Mouse (Mus musculus) yolk sac, embryonic 10.5 days (tissue): Measurements from ENCODE around the gene Tesk2.

Experiments used
- DNase-seq: peaks from one replicate; pipeline ENCODE4 v3.0.0-alpha.2; 2017; ENCODE audit warnings: low spot score

Tesk2 gene

DNA sequence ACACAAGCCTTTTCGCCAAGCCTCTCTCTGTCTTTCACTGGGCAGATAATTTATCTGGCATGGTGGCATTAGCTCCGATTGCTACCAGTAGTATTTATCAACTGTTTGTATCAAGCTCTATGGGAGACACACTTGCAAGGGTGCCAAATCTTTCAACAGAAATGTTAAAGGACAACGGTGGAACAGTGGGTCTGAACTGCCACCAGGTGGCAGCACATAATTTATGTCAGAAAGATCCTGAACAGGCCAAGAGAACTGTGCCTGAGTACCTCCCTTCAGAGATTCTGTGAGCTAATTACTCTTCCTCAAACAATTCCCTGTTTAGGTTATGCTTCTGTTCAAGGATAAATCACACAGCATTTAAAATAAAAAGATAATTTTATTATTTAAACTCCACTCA lies 1.4 kb upstream of the Tesk2 start:
- DNase-seq: peak; percentile 31

DNA sequence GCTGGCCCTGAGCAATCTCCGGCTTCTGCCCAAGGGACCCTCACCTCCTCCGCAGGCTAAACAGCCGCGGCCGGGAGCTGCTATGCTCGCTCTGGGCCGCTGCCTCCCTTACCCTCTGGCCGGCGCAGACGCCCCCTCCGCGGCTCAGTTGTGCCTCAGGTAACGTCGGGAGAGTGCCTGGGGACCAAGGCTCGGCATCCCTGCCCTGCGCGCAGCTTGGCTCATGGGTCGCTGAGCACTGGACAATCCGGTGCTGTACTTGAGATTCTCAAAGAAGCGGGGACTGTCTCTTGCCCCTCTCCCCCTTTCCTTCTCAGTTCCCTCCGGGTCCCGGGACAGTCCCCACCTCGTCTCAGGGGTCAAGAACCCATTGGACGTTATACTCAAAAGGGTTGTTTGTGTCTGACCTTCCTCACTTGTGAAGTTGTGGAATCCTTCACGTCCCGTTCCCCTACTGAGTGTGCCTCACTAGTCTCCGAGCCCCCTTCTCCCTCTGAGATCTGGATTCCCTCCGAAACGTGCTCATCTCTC lies 415 bp downstream of the Tesk2 start:
- no peak for DNase-seq

DNA sequence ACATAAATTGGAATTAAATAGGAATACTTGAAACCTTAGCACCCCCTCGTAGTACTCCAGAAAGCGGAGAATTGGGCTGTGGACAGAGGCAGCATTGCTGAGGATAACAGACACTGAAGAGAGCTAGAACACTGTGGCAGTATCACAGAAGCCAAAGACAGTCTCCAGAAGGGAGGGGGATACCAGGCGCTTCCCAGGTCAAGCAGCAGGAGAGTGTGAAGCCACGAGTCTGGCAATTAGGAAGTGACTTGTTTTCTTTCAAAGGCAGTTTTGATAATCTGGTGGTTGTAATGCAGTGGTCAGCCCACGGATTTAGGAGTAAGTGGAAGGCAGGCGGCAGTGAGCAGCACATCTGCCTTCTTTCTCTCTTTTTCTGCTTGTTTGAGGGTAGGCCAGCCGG lies 1.5 kb downstream of the Tesk2 start:
- no peak for DNase-seq

DNA sequence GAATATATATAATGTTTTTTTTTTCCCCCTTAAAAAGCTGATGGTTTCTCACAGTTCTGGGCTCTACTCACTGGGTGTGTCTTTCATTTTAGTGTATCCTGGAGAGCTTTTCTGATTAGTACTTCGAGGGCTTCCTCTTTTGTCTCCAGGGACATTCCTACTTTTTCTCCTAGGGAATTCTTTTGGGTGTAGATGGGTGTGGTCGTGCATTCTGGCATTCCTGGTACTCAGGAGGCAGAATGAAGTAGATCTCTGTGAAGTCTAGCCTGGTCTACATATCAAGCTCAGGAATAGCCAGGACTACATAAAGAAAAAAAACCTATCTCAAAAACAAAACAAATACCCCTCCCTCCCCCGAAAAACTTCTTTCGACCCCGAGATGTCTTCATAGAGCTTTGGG lies 4.7 kb downstream of the Tesk2 start:
- DNase-seq: no peak

DNA sequence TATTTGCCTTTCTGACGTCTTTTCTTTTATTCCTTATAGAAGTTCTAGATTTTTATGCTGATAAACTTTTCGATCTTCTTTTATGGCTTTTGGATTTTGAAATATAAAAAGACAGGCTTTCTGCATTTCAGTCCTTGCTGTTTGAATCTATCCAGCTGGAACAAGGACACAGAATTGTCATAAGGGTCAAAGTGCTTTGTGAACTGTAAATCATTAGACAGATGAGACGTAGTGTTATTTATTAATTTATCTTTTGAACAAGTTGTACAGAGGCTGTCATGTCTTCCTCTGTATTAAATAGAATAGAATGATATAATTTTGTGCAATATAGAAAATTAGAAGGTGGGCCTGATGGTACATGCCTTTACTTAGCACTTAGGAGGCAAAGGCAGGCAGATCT lies 6.7 kb downstream of the Tesk2 start:
- no peak for DNase-seq

DNA sequence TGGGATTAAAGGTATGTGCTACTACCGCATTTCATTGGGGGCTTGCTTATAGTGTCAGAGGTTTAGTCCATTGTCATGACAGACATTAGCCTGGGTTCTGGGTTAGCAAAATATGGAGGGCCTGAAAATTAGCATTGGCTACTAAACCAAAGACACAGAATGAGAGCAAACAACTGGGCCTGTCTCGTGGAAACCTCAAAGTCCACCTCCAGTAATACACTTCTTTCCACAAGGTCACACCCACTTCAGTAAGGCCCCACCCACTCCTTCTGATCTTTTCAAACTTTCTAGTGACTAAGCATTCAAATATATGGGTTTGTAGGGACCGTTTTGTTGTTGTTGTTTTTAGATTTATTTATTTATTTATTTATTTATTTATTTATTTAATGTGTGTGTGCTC lies 8.8 kb downstream of the Tesk2 start:
- no peak for DNase-seq

DNA sequence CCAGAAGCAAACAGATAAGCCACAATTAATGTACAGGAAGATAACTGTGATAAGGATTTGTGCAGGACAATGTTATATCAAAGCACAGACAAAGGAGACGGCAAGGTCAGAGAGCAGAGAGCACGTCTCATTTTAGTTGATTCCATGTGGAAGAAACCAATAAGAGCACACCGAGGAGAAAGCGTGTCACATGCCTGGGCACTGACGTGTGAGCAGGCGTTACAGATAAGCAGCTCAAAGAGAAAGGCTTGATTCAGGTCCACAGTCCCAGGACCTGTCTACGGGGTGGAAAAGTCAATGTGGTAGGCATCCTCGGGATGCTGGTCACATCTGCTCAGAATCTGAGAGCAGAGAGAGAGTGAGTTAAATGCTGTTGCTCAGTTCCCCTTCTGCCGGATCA lies 10.3 kb downstream of the Tesk2 start:
- peak; percentile 37 for DNase-seq

DNA sequence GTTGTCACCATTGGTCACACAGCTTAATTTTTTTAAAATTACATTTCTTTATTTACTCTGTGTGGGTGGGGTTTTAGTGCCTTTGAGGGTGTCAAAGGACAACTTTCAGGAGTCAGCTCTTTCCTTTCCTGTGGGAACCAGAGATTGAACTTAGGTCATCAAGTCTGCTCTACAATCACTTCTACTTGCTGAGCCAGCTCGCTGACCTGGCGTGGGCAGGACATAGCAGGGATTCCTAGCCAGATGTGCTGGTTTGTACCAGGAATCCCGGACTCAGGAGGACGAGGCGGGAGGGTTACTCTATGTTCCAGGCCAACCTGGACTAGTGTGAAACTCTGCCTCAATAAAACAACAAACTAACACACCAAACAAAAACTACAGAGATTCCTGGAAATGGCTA lies 11.6 kb downstream of the Tesk2 start:
- DNase-seq: peak; percentile 67

DNA sequence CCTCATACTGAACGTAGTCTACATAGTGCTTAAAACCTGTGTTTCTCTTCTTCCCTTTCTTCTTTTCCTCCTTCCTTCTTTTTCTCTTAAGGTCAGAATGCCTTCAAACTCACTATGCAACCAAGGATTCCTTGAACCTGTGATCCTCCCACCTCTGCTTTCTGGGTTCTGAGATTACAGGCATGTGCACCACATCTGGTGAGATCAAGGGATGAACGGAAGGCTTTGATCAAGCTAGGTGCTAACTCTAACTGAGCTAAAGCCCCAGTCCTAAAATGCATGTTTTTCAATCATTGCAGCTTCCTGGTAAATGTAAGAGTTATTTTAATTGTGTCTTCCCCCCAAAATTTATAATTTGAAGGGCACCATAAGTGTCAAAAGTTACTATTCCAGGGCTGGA lies 14.2 kb downstream of the Tesk2 start:
- no peak for DNase-seq

DNA sequence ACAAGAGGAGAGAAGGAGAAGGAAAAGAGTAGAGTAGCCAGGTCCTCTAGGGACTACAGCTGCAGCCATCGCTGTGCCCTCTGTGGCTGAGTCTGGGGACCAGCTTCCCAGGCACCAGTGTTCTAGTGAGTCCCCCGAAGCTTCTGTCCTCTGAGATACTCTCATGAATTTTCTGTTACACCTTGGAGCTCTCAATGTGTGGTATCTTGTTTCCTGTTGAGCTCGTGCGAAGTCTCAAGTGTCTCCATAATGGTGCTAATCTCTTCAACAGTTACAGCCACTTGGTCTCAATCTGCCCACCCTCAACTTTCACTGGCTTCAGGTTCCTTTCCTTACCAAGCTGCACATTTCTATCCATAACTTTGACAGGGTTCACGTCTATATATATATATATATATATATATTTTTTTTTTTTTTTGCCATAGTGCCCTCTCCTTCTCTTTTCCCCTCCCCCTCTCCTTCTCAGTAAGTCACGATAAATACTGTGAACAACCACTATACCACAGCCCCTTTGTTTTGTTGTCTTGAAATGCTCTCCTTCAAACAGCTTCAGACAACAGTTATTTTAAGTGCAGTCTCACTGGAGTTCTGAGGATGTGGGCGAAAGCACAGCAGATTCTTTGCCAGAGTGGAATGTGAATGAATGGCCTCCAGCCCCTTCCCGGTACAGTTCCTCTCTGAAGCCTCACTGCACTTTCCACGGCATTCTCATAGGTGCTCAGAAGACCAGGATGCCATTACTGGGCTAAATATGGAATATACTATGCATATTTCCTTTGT lies 18.4 kb downstream of the Tesk2 start:
- no peak for DNase-seq

DNA sequence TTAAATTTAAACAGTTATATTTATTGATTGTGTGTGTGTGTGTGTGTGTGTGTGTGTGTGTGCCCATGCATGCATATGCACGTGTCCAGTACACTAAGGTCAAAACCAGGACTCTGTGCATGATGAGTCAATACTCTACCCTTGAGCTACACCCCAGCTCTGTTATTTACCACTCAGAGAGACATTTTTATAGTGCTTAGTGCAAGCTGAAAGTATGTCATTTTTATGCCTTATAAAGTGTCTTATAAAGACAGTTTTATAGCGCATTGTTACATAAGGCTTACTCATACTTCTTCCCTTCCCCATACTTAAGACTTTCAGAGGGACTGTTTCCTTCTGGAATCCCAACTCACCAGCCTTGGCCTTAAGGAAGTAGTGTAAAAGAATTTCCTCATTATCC lies 29.0 kb downstream of the Tesk2 start:
- no peak for DNase-seq

DNA sequence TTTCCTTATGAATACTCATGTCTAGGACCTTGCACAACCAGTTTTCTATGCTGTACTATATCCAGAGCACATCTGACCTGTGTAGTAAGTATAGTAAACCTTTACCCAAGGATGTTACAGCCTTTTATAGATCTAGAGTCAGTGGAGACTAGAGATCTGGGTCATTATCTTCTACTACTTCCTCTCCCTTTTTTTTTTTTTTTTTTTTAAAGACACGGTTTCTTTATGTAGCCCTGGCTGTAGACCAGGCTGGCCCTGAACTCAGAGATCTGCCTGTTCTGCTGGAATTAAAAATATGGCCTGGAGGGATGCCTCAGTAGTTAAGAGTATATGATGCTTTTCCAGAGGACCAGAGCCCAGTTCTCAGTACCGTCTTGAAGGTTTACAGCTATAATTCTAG lies 41.2 kb downstream of the Tesk2 start:
- DNase-seq: no peak

DNA sequence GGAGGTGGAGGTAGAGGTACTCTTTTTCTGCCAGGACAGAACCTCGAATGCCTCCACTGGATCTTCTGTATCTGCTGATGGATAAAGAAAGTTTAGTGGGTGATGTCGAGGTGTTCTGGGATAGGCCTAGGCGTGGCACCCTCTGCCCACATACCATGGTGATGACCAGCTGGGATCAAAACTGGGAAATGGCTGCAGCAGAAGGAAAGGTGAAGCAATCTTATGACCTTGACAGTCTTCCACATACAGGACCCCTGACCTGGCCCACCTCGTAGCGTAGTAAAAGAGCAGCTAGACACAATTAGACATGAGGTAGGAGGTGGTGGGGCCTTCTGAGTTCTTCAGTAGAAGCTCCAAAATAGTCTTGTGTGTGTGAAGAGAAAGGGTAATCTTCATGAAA lies 43.3 kb downstream of the Tesk2 start:
- no peak for DNase-seq

DNA sequence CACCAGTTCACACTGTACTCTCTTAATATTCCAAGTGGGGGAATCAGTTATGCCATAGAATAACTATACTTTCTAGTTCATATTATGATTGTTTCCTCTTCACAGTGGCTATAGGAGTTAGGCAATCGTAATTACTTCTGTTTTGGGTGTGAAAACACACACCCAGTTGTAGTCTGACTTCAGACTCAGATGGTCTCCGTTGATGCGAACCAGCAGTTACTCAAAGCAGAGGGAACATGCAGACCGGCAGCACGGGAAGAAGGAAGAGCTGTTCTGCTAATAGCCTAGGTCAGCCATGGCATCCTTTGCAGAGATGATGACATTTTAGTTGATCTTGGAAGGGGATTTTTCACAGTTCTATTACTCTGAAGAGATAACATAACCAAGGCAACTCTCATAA lies 47.8 kb downstream of the Tesk2 start:
- DNase-seq: no peak

DNA sequence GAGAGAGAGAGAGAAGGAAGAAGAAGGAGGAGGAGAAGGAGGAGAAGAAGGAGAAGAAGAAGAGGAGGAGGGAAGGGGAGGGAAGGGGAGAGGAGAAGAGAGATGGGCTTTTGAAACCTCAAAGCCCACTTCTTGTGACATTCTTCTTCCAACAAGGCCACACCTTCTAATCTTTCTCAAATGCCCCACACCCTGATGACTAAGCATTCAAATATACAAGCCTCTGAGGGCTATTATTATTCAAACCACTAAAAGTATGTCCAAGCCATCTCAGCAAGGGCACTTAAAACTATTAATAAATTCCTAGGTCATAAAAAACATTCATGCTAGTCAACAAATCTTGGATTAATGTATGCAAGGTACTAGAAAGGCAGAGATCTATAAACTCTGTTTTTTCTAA lies 48.3 kb downstream of the Tesk2 start:
- DNase-seq: no peak

DNA sequence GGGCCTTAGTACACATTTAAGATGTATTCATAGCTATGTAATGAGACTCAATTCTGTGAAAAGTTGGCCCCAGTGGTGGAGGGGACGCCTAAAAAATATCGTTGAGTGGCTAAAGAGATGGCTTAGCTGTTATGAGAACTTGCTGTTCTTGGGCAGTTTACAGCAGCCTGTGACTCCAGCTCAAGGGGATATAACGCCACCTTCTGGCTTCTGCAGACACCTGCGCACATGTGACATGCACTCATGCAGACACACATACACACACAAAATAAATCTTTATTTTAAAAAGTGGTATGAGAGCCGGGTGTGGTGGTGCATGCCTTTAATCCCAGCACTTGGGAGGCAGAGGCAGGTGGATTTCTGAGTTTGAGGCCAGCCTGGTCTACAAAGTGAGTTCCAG lies 55.6 kb downstream of the Tesk2 start:
- no peak for DNase-seq

DNA sequence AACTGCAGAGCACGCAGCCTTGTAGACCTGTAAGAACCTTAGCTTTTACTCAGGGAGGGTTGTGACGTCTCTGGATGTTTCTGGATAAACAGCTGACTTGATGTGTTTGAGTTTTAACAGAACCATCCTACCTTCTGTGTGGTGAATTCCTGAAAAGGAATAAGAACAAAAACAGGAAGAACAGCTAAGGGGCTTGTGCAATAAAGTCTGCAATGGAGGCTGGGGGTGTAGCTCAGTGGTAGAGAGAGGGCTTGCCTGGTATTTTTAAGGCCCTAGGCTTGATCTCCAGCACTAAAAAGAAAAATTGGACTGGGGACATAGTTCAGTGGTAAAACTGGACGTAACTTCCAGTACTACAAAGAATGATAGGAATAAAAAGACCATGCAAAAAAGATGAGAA lies 56.3 kb downstream of the Tesk2 start:
- DNase-seq: no peak

DNA sequence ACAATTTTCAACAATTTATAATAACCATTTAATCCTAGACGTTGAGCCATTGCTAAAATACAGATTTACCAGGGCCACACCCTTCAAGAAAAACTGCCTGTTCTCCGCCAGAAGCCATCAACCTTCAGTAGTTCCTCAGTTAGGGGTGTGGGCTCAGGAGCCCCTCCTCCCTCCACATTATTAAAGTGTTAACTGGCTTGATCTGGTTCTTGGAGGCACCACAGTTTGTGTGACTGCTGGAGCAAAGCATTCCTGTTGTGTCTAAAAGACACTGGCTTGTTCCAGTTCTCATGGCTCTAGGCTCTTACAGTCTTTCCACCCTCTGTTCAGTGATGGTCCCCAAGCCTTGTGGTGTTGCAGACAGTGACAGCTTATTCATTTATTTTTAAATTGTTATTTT lies 59.8 kb downstream of the Tesk2 start:
- DNase-seq: no peak

DNA sequence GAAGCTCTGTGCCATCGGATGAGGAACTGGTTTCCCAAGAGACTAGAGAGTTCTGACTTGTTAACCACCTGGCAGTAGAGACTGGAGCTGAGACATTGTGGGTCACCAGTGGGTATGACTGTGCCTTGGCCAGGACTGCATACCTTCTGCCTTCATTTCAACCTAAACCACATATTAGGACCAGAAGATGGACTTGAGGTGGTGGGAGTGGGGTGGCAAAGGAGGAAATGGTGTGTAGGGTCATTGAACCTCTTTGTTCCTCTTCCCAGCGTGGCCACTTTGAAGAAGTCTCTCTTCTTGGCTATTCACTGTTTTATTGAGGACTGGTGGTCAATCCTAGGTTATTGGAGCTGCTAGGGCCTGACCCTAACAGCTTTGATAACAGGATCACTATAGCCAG lies 60.6 kb downstream of the Tesk2 start:
- no peak for DNase-seq

DNA sequence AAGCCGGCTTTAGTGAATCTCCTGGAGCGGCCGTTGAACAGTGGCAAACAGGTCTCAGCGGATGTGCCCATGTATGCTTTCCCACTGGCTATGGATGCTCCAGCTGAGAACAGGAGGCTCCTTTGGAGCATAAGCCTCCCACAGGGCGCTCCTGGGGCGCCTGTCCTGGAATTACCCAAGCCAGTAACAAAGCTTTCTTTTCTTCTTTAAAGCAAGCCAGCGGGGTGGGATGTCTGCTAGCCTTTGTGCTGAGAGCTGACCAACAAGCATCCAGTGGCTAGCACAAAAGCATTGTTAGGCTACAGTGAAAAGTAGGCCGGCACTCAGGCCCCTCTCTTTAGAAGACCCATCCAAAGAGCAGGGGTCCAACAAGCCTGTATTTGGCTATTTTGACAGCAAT lies 61.4 kb downstream of the Tesk2 start:
- no peak for DNase-seq

DNA sequence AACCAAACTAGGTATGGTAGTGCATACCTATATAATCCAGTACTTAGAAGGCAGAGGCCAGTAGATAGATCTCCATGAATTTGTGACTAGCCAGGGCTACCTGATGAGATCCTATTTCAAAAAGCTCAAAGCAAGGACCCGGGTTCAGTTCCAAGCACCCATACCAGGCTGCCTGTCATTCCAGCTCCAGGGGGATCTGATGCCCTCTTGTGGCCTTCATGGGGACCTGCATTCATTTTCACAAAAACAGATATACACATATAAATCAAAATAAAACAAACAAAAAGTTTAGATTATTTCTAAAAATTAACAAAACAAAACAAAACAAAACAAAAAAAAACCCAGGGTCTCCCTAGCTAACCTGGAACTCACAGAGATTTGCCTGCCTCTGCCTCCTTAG lies 65.8 kb downstream of the Tesk2 start:
- no peak for DNase-seq

DNA sequence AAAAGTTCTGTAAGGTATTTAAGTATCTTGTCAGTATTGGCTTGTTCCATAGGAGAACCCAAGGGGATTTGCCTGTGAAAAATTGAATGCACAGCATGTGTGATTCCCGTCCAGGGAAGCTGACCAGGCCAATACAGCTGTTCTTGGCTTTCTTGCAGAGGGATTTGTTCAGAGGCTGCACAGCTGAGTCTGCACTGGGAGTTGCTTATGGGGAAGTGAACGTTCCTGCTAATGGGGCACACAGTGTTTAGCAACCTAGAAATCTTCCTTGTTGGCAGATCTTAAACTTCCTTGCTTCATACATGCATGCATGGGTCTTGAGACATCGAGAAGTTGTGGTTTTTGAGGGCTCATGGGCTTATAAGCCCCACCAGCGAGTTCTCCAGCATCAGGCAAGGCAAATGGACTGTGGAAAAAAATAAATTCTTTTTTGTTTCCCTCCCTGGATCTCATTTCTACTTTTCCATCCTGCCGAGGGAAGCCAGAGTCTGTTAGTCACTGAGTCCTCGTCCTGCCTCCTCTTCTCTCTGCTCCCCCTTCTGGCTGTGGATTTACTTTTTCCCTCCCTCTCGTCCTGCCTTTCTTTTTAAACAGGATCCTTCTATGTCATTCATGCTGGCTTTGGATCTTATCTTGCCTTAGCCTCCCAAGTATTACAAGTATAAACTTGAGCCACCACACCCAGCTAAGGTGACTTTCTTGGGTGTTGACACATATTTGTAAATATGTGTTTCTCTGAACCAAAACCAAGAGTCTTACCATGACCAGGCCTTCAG lies 67.4 kb downstream of the Tesk2 start:
- DNase-seq: no peak

DNA sequence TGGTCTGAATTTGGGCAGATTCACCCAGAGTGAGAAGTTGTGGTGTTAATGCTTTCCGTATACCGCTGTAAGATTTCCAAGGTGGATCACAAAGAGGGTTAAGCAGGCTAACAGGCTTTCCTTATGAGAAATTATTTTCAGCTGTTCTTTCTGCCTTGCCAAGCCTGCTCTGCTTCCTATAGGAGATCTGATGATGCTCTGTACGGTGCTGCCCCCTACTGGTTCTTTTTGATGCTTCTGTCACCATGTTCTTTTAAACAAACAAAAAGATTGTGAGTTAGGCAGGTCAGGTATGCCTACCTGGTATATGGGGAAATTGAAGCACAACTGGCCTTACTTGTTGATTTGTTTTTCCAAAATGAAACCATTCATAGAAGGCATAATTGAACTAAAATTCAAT lies 68.2 kb downstream of the Tesk2 start:
- DNase-seq: peak; percentile 66

DNA sequence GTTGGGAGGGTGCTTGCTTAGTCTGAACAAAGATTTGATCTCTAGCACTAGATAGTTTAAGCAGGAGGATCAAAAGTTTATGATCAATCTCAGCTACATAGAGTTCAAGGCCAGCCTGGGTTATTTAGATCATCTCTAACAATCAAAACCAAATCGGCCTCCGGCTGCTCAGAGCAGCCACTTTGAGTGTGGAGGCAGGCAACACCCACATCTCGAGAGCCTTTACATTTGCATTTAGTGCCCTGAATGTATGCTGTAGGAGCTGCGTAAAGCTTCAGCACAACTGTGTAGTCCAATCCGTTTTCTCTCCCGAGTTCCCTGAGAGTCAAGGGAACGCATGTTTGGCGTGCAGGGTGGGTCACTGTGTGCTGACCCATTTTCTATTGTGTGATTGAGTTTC lies 71.7 kb downstream of the Tesk2 start:
- DNase-seq: no peak
